Mouse (Mus musculus): Measurements from ENCODE around the gene Kank4.

DNA sequence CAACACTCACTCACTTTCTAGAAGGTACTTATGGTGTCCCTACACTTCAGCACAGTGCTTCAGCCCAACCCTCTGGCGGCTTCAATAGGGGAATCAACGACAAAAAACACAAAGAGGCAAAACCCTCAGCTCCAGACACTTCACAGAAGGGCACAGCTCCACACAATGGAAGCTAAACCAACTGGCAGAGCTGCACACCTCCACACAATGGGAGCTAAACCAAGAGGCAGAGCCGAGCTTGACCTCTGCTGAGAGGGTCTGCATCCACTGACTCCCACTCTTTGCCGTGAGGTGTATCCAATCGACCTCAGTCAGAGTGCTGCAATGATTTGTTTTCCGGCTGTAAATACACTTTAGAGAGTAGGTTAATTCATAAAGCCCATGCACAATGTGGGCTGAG, 23.2 kb upstream of the Kank4 start:
- no peak for TF ChIP-seq CTCF (IDR thresholded peaks at IDR 0.05; ENCODE audit: low read depth, low read length)
- TF ChIP-seq POLR2A (IDR thresholded peaks at IDR 0.05; ENCODE audit: insufficient read depth, low read length) = no peak
- no peak for TF ChIP-seq EP300 (IDR thresholded peaks at IDR 0.05; ENCODE audit: insufficient read depth, low read depth, low read length)

Data from ES-Bruce4 (cell line).